Comparison of ENCODE assay signal across 9 mouse cellular contexts in the genomic region with DNA sequence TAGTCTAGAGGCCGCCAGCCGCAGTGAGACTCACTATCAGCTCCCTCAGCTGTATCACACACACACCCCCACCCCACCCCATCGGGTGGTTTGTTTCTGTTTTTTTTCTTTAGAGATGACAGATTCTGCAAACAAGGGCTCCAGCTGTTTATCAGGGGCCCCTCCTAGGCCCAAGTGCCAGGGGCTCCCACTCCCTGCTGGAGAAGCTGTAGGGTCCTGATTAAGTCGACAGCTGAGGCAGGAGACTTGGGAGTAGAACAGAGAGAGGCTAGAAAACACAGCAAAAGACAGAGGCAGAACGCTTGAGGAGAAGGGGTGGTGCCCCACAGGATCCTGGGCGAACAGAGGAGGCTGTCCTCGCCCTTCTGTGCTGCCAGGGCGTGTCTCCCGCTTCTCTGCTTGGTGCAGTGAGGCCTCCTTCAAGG. TPM values are rescaled to one million over a fixed set of nuclear protein-coding genes. Genes with fewer than 3 reads are reported as not detected.
DNase-seq lines count a peak whose midpoint lies in the region; ATAC-seq and TF ChIP-seq lines count a peak whose summit lies in the region.
"Had no signal": no experiment of that assay in that cellular context is flagged by ENCODE, and none has a peak within 500 bp of the region (broad histone marks: within the 10 kb centered on the region; RNA-seq: fewer than 3 reads in every experiment).

No protein-coding gene starts in this region.

- H3K9me3 ChIP-seq in lung, embryonic 14.5 days (ENCODE audit: low read depth, low read length) = no peaks in the 10 kb centered on the region
- H3K9me3 ChIP-seq in embryonic facial prominence, embryonic 12.5 days = no peaks in the 10 kb centered on the region
- H3K9me3 ChIP-seq in megakaryocyte, embryonic 14.5 days = no peaks in the 10 kb centered on the region
- H3K9me3 ChIP-seq: neural tube, embryonic 13.5 days had no signal

- no peak overlapping the region for H3K27ac ChIP-seq in lung, embryonic 14.5 days (ENCODE audit: low read depth)
- 0 out of 2 replicates have a peak overlapping the region, but pooled peaks have one; percentile 3 for H3K27ac ChIP-seq in embryonic facial prominence, embryonic 12.5 days
- H3K27ac ChIP-seq: neural tube, embryonic 13.5 days had no signal

- DNase-seq in lung, embryonic 14.5 days = no peak
- DNase-seq in lung, adult 18-20 months = no peak
- DNase-seq in thymus, postnatal 36 days = peak; percentile 73 to 82
- no peak for DNase-seq in adrenal gland, adult 18-20 months (ENCODE audit: low spot score in 2 of 2)
- no peak for DNase-seq in gastrocnemius, adult 18-20 months (ENCODE audit: low spot score)
- DNase-seq in frontal cortex, adult 2 months (ENCODE audit: extremely low spot score in 1 of 2, low spot score in 1 of 2) = no peak

- no peak for TF ChIP-seq CTCF in lung, embryonic 14.5 days (IDR thresholded peaks at IDR 0.05; ENCODE audit: low read depth)

- H3K4me1 ChIP-seq in lung, embryonic 14.5 days (ENCODE audit: insufficient read depth) = no peaks in the 10 kb centered on the region
- H3K4me1 ChIP-seq in embryonic facial prominence, embryonic 12.5 days = no peaks in the 10 kb centered on the region
- peaks cover 54% of the 10 kb centered on the region for H3K4me1 ChIP-seq in megakaryocyte, embryonic 14.5 days

- H3K4me2 ChIP-seq in lung, embryonic 14.5 days = no peak overlapping the region
- no peak overlapping the region for H3K4me2 ChIP-seq in embryonic facial prominence, embryonic 12.5 days (replicated peaks)
- H3K4me2 ChIP-seq: neural tube, embryonic 13.5 days had no signal

- no peak overlapping the region for H3K9ac ChIP-seq in lung, embryonic 14.5 days
- H3K9ac ChIP-seq in embryonic facial prominence, embryonic 12.5 days = no peak overlapping the region
- H3K9ac ChIP-seq: neural tube, embryonic 13.5 days had no signal

- ATAC-seq in lung, embryonic 14.5 days (ENCODE audit: insufficient read depth) = peak; percentile 60; the same call in 1 of the 2 replicates
- no peak for ATAC-seq in embryonic facial prominence, embryonic 12.5 days (ENCODE audit: insufficient number of reproducible peaks, insufficient read depth, low FRiP score, low TSS enrichment)

- WGBS in lung, embryonic 14.5 days = 58% methylated on average over 9 of the region's 9 CpGs
- 80% methylated on average over 9 of the region's 9 CpGs for WGBS in embryonic facial prominence, embryonic 12.5 days

- no peaks in the 10 kb centered on the region for H3K36me3 ChIP-seq in lung, embryonic 14.5 days (ENCODE audit: insufficient read depth)
- no peaks in the 10 kb centered on the region for H3K36me3 ChIP-seq in embryonic facial prominence, embryonic 12.5 days
- H3K36me3 ChIP-seq in megakaryocyte, embryonic 14.5 days (replicated peaks; ENCODE audit: low read length) = peaks cover 54% of the 10 kb centered on the region
- H3K36me3 ChIP-seq: neural tube, embryonic 13.5 days had no signal

- no peak overlapping the region for H3K4me3 ChIP-seq in lung, embryonic 14.5 days (ENCODE audit: low read depth, low read length)
- no peak overlapping the region for H3K4me3 ChIP-seq in embryonic facial prominence, embryonic 12.5 days
- H3K4me3 ChIP-seq in megakaryocyte, embryonic 14.5 days (replicated peaks) = peak overlapping the region; percentile 81
- H3K4me3 ChIP-seq: neural tube, embryonic 13.5 days had no signal

- H3K27me3 ChIP-seq in lung, embryonic 14.5 days (ENCODE audit: insufficient read depth, low read length) = no peaks in the 10 kb centered on the region
- H3K27me3 ChIP-seq in embryonic facial prominence, embryonic 12.5 days = no peaks in the 10 kb centered on the region
- no peaks in the 10 kb centered on the region for H3K27me3 ChIP-seq in megakaryocyte, embryonic 14.5 days (replicated peaks)
- H3K27me3 ChIP-seq: neural tube, embryonic 13.5 days had no signal

RNA-seq across cellular contexts. Expression of gene Ccnd3, which starts 31.0 kb away (rescaled TPM):
- 289 and 308 TPM in 2 replicates for polyA plus RNA-seq in lung, embryonic 14.5 days (2014; fragmentation: Nextera tagmentation; extraction: Ambion mirVana)
- 355 and 362 TPM in 2 replicates for polyA plus RNA-seq in embryonic facial prominence, embryonic 12.5 days (2016; fragmentation: Nextera tagmentation; extraction: Ambion mirVana)
- polyA plus RNA-seq in megakaryocyte, embryonic 14.5 days (2012; ENCODE audit: insufficient read depth, low replicate concordance) = 872 and 1,542 TPM in 2 replicates
- total RNA-seq in adrenal gland, adult 18-20 months (2021) = 100 to 1,000 TPM; 328 to 506 TPM
- 10 to 100 TPM; 18.5 to 20.1 TPM for total RNA-seq in gastrocnemius, adult 18-20 months (2021)
- 34.4 and 36.0 TPM in 2 replicates for polyA plus RNA-seq in frontal cortex, adult 2 months (2012; rRNA removed)

RNA-seq across cellular contexts. Expression of gene Taf8, which starts 33.7 kb away (rescaled TPM):
- polyA plus RNA-seq in lung, embryonic 14.5 days (2014; fragmentation: Nextera tagmentation; extraction: Ambion mirVana) = 22.1 and 26.8 TPM in 2 replicates
- polyA plus RNA-seq in embryonic facial prominence, embryonic 12.5 days (2016; fragmentation: Nextera tagmentation; extraction: Ambion mirVana) = 34.2 and 35.8 TPM in 2 replicates
- 8.7 and 11.5 TPM in 2 replicates for polyA plus RNA-seq in megakaryocyte, embryonic 14.5 days (2012; ENCODE audit: insufficient read depth, low replicate concordance)
- 10 to 100 TPM; 16.4 to 19.9 TPM for total RNA-seq in adrenal gland, adult 18-20 months (2021)
- 10 to 100 TPM in 1 of 2 experiments, 1 to 10 TPM in 1; 9.2 to 12.1 TPM for total RNA-seq in gastrocnemius, adult 18-20 months (2021)
- polyA plus RNA-seq in frontal cortex, adult 2 months (2012; rRNA removed) = 30.5 and 32.6 TPM in 2 replicates

Comparison
In these comparisons a context has a peak if more than half of its experiments do, and no peak if none do; other contexts are left out.
1. DNase-seq: peak in thymus, postnatal 36 days (2 of 2); none in lung, embryonic 14.5 days (single experiment), lung, adult 18-20 months (0 of 2), adrenal gland, adult 18-20 months (0 of 2), gastrocnemius, adult 18-20 months (single experiment) and frontal cortex, adult 2 months (0 of 2).